Mouse (Mus musculus) G1E (cell line): ENCODE measurements around the gene Ptprs.

ENCODE experiments used
- CTCF ChIP-seq: IDR thresholded peaks from 2 replicates; pipeline ENCODE4 v1.5.1; 2012; ENCODE audit warnings: low read depth, low read length, inconsistent platforms, mixed read lengths
- POLR2AphosphoS5 ChIP-seq: IDR thresholded peaks from 2 replicates; pipeline ENCODE4 v1.6.1; 2012; ENCODE audit warnings: low read depth, low read length, inconsistent platforms; ENCODE audit not compliant: insufficient replicate concordance
- TAL1 ChIP-seq: conservative IDR thresholded peaks from 2 replicates; pipeline ENCODE4 v1.6.1; 2012; ENCODE audit warnings: low read depth, low read length, inconsistent platforms, mixed read lengths

DNA sequence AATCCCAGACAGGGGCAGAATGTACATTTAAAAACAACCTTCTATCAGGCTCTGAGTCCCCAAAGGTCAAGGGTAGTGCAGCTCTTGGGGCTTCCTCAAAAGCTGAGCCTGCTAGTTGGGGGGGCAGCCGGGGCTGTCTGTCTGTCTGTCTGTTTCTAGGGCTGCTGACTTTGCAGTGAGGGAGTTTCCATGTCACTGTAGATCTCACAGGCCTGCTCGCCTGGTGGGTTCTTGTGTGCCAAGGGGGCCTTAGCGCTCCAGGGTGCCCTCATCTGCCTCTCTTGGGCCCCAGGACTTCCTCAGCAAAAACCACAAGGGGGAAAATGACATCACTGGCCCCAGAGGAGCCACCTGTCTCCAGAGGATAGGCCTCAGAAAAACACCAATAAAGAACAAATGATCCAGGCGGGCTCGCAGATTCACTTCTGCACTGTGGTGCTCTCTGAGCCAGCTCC is 32.9 kb downstream of the Ptprs start:
- TF ChIP-seq CTCF (no peak), POLR2AphosphoS5 (no peak), TAL1 (no peak)
